Comparison of ENCODE assay signal across 20 mouse cellular contexts in genomic region chr3:84234562-84234961, GRCm38 (mm10).
A peak's percentile ranks its signal among the peaks of the same experiment; 100 is the strongest.
DNase-seq lines count a peak whose midpoint lies in the region; ATAC-seq and TF ChIP-seq lines count a peak whose summit lies in the region.
"Had no signal": no experiment of that assay in that cellular context is flagged by ENCODE, and none has a peak within 500 bp of the region (broad histone marks: within the 10 kb centered on the region; RNA-seq: fewer than 3 reads in every experiment).

No protein-coding gene starts in this region.

- TF ChIP-seq EP300 in MEL (IDR thresholded peaks at IDR 0.05; ENCODE audit: low read depth in 1 of 2, low read length in 2 of 2) = 0 out of 4 replicates have a peak, but pooled peaks of 1 of the 2 experiments have one; percentile 29

- WGBS in liver, adult 2 months = 14% methylated on average over 4 of the region's 4 CpGs
- 26% methylated on average over 4 of the region's 4 CpGs for WGBS in small intestine, adult 2 months
- WGBS in forebrain, embryonic 11.5 days = 92% methylated on average over 4 of the region's 4 CpGs

- no peak for ATAC-seq in forebrain, embryonic 11.5 days (replicated peaks; ENCODE audit: low FRiP score)
- ATAC-seq: forebrain, embryonic 13.5 days; forebrain, postnatal 0 days; hindbrain, postnatal 0 days had no signal

- no peak for TF ChIP-seq RAD21 in MEL (IDR thresholded peaks at IDR 0.05; ENCODE audit: low read depth, low read length)

- H3K27me3 ChIP-seq in liver, adult 2 months (ENCODE audit: control insufficient read depth, insufficient read depth, low read length) = no peaks in the 10 kb centered on the region
- H3K27me3 ChIP-seq in MEL (ENCODE audit: control insufficient read depth in 1 of 2, insufficient read depth in 2 of 2, low read length in 2 of 2) = no peaks in the 10 kb centered on the region
- H3K27me3 ChIP-seq in small intestine, adult 2 months (ENCODE audit: control insufficient read depth, insufficient read depth, low read length) = no peaks in the 10 kb centered on the region
- H3K27me3 ChIP-seq in forebrain, embryonic 11.5 days (ENCODE audit: control insufficient read depth, insufficient read depth, low read length) = no peaks in the 10 kb centered on the region
- H3K27me3 ChIP-seq: embryonic facial prominence, embryonic 13.5 days; forebrain, embryonic 13.5 days; heart, embryonic 13.5 days; hindbrain, embryonic 12.5 days had no signal

- no peak for TF ChIP-seq CTCF in liver, adult 2 months (IDR thresholded peaks at IDR 0.05; ENCODE audit: low read depth, low read length)
- TF ChIP-seq CTCF in MEL (IDR thresholded peaks at IDR 0.05 in 2 of 3, conservative IDR thresholded peaks at IDR 0.05 in 1 of 3; ENCODE audit: control insufficient read depth in 1 of 3, insufficient read depth in 1 of 3, low read depth in 2 of 3, low read length in 3 of 3, poor library complexity in 1 of 3, severe bottlenecking in 1 of 3) = no peak
- no peak for TF ChIP-seq CTCF in small intestine, adult 2 months (IDR thresholded peaks at IDR 0.05; ENCODE audit: extremely low read depth, insufficient read length, insufficient replicate concordance, low read depth, low read length)

- H3K4me2 ChIP-seq in forebrain, embryonic 11.5 days (ENCODE audit: low read depth, low read length, severe bottlenecking) = no peak overlapping the region
- H3K4me2 ChIP-seq: embryonic facial prominence, embryonic 13.5 days; forebrain, embryonic 13.5 days; heart, embryonic 13.5 days; hindbrain, embryonic 12.5 days had no signal

- peak overlapping the region; percentile 27 for H3K27ac ChIP-seq in liver, adult 2 months (replicated peaks; ENCODE audit: insufficient read depth, low read depth, low read length)
- H3K27ac ChIP-seq in MEL (ENCODE audit: control insufficient read depth, low read depth, low read length) = peak overlapping the region; percentile 62
- H3K27ac ChIP-seq in small intestine, adult 2 months (ENCODE audit: insufficient read depth, low read depth, low read length) = peak overlapping the region; percentile 66
- H3K27ac ChIP-seq in forebrain, embryonic 11.5 days (ENCODE audit: low read depth, low read length) = no peak overlapping the region
- H3K27ac ChIP-seq: embryonic facial prominence, embryonic 13.5 days; forebrain, embryonic 13.5 days; heart, embryonic 13.5 days; hindbrain, embryonic 12.5 days; hindbrain, postnatal 0 days had no signal

- no peaks in the 10 kb centered on the region for H3K9me3 ChIP-seq in MEL (replicated peaks; ENCODE audit: insufficient read depth, low read length)
- no peaks in the 10 kb centered on the region for H3K9me3 ChIP-seq in forebrain, embryonic 11.5 days (ENCODE audit: control insufficient read depth, low read length)
- H3K9me3 ChIP-seq: forebrain, embryonic 13.5 days; heart, embryonic 13.5 days; hindbrain, embryonic 12.5 days had no signal

- DNase-seq in liver, adult 2 months (ENCODE audit: extremely low read depth, low read depth, low spot score) = peak; percentile 69
- DNase-seq in liver (no peak), MEL (ENCODE audit: low read depth, low spot score) (peak; percentile 73), MEL-GATA-1-ER (ENCODE audit: extremely low read depth, low read depth) (peak; percentile 82)
- DNase-seq in testis, postnatal 10 days (ENCODE audit: low spot score) = no peak
- no peak for DNase-seq in forebrain, embryonic 11.5 days (ENCODE audit: low spot score)
- DNase-seq: adrenal gland, postnatal 10 days; cerebellum, adult 18-20 months; cerebellum, adult 9-11 months; cerebellum, postnatal 36 days; forebrain, postnatal 0 days; gastrocnemius, postnatal 36 days; heart, adult 11 months; heart, postnatal 36 days had no signal

- H3K9ac ChIP-seq in liver, adult 2 months (ENCODE audit: low read depth, low read length) = no peak overlapping the region
- H3K9ac ChIP-seq in MEL (ENCODE audit: control insufficient read depth, low read depth, low read length, poor library complexity, severe bottlenecking) = peak overlapping the region; percentile 42
- no peak overlapping the region for H3K9ac ChIP-seq in forebrain, embryonic 11.5 days (ENCODE audit: low read length)
- H3K9ac ChIP-seq: embryonic facial prominence, embryonic 13.5 days; forebrain, embryonic 13.5 days; forebrain, postnatal 0 days; heart, embryonic 13.5 days; hindbrain, embryonic 12.5 days had no signal

- peaks cover 27% of the 10 kb centered on the region for H3K4me1 ChIP-seq in liver, adult 2 months (ENCODE audit: control insufficient read depth, insufficient read depth, low read length)
- peaks cover 3 to 31% of the 10 kb centered on the region in 2 experiments for H3K4me1 ChIP-seq in MEL (ENCODE audit: control insufficient read depth in 1 of 2, insufficient read depth in 2 of 2, low read length in 2 of 2)
- H3K4me1 ChIP-seq in small intestine, adult 2 months (ENCODE audit: control insufficient read depth, insufficient read depth, insufficient read length, low read length) = peaks cover 40% of the 10 kb centered on the region
- no peaks in the 10 kb centered on the region for H3K4me1 ChIP-seq in forebrain, embryonic 11.5 days (replicated peaks; ENCODE audit: control insufficient read depth, insufficient read depth, low read length)
- H3K4me1 ChIP-seq: embryonic facial prominence, embryonic 13.5 days had no signal

- H3K4me3 ChIP-seq in liver, adult 2 months (ENCODE audit: insufficient read depth, low read depth, low read length) = no peak overlapping the region
- H3K4me3 ChIP-seq in MEL (ENCODE audit: control insufficient read depth in 1 of 2, insufficient read depth in 1 of 2, low read depth in 2 of 2, low read length in 2 of 2) = peak overlapping the region; percentile 17 to 43; a peak in 3 of 4 replicates
- no peak overlapping the region for H3K4me3 ChIP-seq in small intestine, adult 2 months (ENCODE audit: low read depth, low read length)
- H3K4me3 ChIP-seq in forebrain, embryonic 11.5 days (ENCODE audit: low read depth, low read length) = no peak overlapping the region
- H3K4me3 ChIP-seq: embryonic facial prominence, embryonic 13.5 days; forebrain, embryonic 13.5 days; heart, embryonic 13.5 days; hindbrain, embryonic 12.5 days had no signal

- no peaks in the 10 kb centered on the region for H3K36me3 ChIP-seq in liver, adult 2 months (ENCODE audit: control insufficient read depth, insufficient read depth, low read length)
- H3K36me3 ChIP-seq in MEL (ENCODE audit: control insufficient read depth in 1 of 2, insufficient read depth in 2 of 2, low read length in 2 of 2) = peaks cover 0 to 26% of the 10 kb centered on the region in 2 experiments; a peak in 2 of 4 replicates
- H3K36me3 ChIP-seq in small intestine, adult 2 months (ENCODE audit: control insufficient read depth, insufficient read depth, low read length) = peaks cover 1% of the 10 kb centered on the region; the same call in 1 of the 2 replicates
- no peaks in the 10 kb centered on the region for H3K36me3 ChIP-seq in forebrain, embryonic 11.5 days (ENCODE audit: control insufficient read depth, insufficient read depth, low read length)
- H3K36me3 ChIP-seq: embryonic facial prominence, embryonic 13.5 days; heart, embryonic 13.5 days; hindbrain, embryonic 12.5 days had no signal

- no peak for TF ChIP-seq POLR2A in liver, adult 2 months (IDR thresholded peaks at IDR 0.05; ENCODE audit: extremely low read depth, insufficient read depth, low read length)
- TF ChIP-seq POLR2A in MEL (IDR thresholded peaks at IDR 0.05; ENCODE audit: control insufficient read depth in 1 of 2, insufficient read depth in 1 of 2, low read depth in 1 of 2, low read length in 2 of 2, poor library complexity in 1 of 2) = no peak
- no peak for TF ChIP-seq POLR2A in small intestine, adult 2 months (IDR thresholded peaks at IDR 0.05; ENCODE audit: low read depth, low read length)

- no peaks in the 10 kb centered on the region; the same call in 1 of the 2 replicates for H3K79me2 ChIP-seq in liver, adult 2 months (ENCODE audit: control insufficient read depth, insufficient read depth, low read length)
- H3K79me2 ChIP-seq in MEL (ENCODE audit: control insufficient read depth, insufficient read depth, low read length, poor library complexity) = no peaks in the 10 kb centered on the region

TF ChIP-seq in MEL, 35 proteins besides CTCF, POLR2A, EP300 and RAD21:
- no peak for TF ChIP-seq MAZ (IDR thresholded peaks at IDR 0.05; ENCODE audit: low read depth, low read length)
- no peak for TF ChIP-seq TCF12 (IDR thresholded peaks at IDR 0.05; ENCODE audit: low read depth, low read length)
- TF ChIP-seq MYC (IDR thresholded peaks at IDR 0.05; ENCODE audit: low read depth, low read length) = no peak
- no peak for TF ChIP-seq ZC3H11A (IDR thresholded peaks at IDR 0.05; ENCODE audit: low read depth, low read length)
- TF ChIP-seq GATA1 (IDR thresholded peaks at IDR 0.05; ENCODE audit: low read depth, low read length) = peak; percentile 60
- TF ChIP-seq GABPA (IDR thresholded peaks at IDR 0.05; ENCODE audit: low read depth, low read length) = no peak
- TF ChIP-seq MEF2A (IDR thresholded peaks at IDR 0.05; ENCODE audit: extremely low read depth, insufficient replicate concordance, low read depth, low read length, poor library complexity, severe bottlenecking) = no peak
- no peak for TF ChIP-seq MXI1 (IDR thresholded peaks at IDR 0.05; ENCODE audit: low read depth, low read length)
- no peak for TF ChIP-seq MAX (IDR thresholded peaks at IDR 0.05; ENCODE audit: low read length)
- peak; percentile 18; the same call in 1 of the 2 replicates for TF ChIP-seq SIN3A (IDR thresholded peaks at IDR 0.05; ENCODE audit: low read length)
- 0 out of 2 replicates have a peak, but pooled peaks have one; percentile 11 for TF ChIP-seq TAL1 (IDR thresholded peaks at IDR 0.05; ENCODE audit: low read length)

Comparison
In these comparisons a context has a peak if more than half of its experiments do, and no peak if none do; other contexts are left out.
1. DNase-seq: peak in liver, adult 2 months (single experiment), MEL (single experiment) and MEL-GATA-1-ER (single experiment); none in liver (single experiment), testis, postnatal 10 days (single experiment) and forebrain, embryonic 11.5 days (single experiment).
2. H3K4me3 ChIP-seq: peak in MEL (2 of 2); none in liver, adult 2 months (single experiment), small intestine, adult 2 months (single experiment) and forebrain, embryonic 11.5 days (single experiment).